Mouse (Mus musculus): Measurements from ENCODE around the gene 0610010K14Rik. TPM values are rescaled to one million over a fixed set of nuclear protein-coding genes. Genes with fewer than 3 reads are reported as not detected.
A peak's percentile ranks its signal among the peaks of the same experiment; 100 is the strongest.

The 0610010K14Rik gene
- total RNA-seq, 2 experiments from 2014 or later: 54.8 to 60.8 TPM

DNA sequence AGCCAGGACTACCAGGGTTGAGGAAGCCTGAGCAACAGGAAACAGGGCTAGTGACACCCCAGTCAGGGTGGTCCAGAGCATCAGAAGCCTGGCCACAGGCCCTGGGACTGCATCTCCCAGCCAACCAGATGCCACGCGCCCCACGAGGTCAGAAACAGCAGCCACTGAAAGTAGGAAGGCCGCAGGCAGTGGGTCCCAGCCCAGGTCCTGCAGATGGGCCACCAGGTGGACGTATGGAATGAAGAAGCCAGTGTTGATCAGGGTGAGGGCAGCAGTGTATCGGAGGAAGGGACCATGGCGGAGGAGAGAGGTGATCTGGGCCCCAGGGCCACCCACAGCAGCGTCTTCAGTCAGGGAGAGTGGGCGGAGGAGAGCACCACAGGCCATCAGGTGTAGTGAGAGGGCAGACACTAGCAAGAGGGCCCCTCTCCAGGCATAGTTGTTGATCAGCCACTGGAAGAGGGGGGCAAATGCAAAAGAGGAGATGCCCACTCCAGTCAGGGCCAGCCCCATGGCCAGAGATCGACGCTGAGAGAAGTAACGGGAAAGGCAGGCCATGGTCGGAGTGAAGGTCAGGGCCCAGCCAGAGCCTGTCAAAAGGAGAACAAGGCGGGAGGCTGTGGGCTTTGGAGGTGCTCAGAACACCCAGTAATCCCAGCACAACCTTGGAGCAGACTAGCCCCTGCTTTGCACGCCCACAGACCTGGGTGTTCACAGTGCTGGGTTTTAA is 18.8 kb downstream of the 0610010K14Rik start:
- DNase-seq: no peak
- intact Hi-C loops (cut with DNase I): no loop called here

DNA sequence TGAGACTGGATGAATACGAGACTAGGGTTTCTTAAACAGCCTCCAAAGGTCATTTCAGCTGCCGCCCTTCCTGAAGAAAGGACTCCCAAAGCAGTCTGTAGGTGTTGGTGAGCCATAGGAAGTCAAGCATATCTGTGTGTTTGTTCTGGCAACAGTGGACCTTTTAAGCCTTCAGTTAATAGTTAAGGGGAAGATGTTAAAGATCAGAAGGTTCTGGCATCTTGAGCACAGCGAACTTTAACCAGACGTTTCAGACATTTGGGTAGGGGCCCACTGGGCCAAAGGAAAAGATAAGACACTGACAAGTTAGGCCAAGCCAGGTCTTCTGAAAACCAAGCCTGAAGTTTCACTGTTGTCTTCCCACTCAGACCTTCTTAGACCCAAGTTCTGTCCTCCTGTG is 19.7 kb downstream of the 0610010K14Rik start:
- intact Hi-C loops (cut with DNase I): no loop called here
- DNase-seq: no peak

DNA sequence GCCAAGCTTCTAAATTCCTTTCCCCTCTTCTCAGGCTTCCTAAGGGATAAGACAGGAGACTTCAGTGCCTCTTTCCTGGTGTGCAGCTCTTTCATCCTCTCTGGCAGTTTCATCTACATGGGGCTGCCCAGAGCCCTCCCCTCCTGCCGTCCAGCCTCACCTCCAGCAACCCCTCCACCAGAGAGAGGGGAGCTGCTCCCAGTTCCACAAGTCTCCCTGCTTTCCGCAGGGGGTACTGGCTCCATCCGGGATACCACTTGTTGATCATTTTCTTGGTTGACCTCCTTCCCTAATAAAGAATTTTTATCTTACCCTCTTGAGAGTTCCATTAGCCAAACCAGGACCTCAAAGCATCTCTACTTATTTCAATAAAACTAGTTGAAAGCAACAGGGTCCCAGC is 21.6 kb downstream of the 0610010K14Rik start:
- intact Hi-C loops (cut with DNase I): no loop called here
- DNase-seq: no peak

DNA sequence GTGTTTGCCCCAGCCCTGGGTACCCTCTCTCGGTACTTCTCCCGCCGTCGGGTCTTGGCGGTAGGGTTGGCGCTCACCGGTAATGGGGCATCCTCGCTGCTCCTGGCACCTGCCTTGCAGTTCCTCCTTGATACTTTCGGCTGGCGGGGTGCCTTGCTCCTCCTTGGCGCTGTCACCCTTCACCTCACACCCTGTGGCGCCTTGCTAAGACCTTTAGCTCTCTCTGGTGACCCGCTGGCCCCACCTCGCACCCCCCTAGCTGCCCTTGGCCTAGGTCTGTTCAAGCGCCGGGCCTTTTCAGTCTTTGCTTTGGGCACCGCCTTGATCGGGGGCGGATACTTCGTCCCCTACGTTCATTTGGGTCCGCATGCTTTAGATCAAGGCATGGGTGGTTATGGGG is 22.4 kb downstream of the 0610010K14Rik start:
- intact Hi-C loops (cut with DNase I): no loop called here
- no peak for DNase-seq

DNA sequence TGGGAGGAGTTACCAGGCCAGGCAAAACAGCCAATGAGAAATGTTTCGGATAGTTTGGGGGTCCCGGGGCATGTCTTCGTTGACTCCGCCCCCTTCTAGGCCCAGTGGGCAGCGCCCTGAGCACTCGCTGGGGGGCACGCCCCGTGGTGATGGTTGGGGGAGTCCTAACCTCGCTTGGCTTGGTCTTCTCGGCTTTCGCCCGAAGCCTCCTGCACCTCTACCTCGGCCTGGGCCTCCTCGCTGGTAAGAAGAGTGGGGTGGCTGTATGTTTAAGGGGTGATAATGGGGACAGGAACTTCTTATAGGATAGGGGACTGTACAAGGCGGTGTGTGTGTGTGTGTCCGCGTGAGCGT is 22.9 kb downstream of the 0610010K14Rik start:
- intact Hi-C loops (cut with DNase I): loop anchor here (5.0 kb wide), 2 partner anchors 43 to 283 kb away; no protein-coding TSS in a partner anchor
- no peak for DNase-seq

DNA sequence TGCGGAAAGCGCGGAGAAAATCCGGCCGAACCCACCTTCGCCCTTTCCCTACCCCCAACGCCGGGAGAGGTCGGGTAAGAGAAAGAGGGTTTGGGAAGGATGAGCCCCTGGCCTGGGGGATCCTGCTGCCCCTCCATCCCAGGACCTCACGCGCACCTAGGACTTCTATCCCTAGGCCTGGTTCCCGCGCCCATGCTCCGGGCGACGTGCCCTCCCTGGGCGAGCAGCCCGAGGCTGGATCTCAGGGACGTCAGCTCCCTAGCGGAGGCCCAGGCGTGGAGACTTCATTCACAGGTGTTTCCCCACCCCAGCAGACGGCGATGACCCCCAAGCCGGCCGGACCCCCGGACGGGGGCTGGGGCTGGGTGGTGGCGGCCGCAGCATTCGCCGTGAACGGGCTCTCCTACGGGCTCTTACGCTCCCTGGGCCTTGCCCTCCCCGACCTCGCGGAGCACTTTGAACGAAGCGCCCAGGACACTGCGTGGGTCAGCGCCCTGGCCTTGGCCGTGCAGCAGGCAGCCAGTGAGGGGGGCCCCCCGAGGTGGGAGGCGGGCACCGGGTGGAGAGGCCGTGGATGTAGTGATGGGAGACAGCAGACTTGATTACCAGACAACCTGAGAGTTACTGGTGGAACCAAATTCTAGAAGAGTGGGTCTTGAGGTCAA is 23.4 kb downstream of the 0610010K14Rik start:
- intact Hi-C loops (cut with DNase I): loop anchor here (5.0 kb wide), 2 partner anchors 42 to 282 kb away; no protein-coding TSS in a partner anchor
- DNase-seq: no peak

DNA sequence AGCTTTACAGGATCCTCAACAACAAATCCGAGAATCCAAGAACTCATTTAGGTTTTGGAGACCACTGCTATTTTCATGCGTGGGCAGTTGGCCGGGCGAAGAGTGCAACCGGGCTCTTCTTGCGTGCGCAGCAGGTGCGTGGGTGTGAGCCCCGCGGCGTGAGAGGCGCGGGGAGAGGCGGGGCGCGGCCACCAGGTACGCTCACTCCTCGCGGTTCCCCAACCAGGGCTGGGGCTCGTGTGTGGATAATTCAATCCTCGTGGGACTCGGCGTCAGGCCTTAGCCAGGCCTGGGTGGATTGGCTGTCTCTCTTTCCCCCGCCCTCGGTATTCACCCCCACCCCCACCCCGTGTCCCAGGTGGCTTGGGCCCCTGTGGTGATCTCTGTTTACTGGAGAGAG is 24.0 kb downstream of the 0610010K14Rik start:
- DNase-seq: no peak
- intact Hi-C loops (cut with DNase I): loop anchor here (1.0 to 5.0 kb wide), 4 partner anchors 41 to 281 kb away; no protein-coding TSS in a partner anchor

DNA sequence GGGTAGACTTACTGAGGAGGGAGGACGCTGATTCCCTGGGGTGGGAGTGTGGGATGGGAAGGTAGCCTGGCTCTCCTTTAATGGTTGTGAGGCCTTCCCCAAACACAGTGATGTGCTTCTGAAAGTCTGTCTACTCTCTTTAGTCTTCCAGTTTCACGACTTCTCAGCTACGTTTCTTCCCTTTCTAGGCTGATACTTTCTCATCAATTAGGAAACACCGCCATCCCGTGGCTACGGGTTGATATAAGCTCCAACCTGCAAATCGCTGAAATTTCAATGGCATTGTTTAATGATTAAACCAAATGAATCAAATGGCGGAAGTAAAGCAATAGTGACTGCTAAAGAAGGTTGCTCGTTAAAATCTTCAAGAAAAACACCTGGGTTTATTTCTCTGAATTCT is 24.8 kb downstream of the 0610010K14Rik start:
- peak; percentile 79 to 85 for DNase-seq
- intact Hi-C loops (cut with DNase I): loop anchor here (1.0 to 5.0 kb wide), 4 partner anchors 41 to 281 kb away; no protein-coding TSS in a partner anchor

DNA sequence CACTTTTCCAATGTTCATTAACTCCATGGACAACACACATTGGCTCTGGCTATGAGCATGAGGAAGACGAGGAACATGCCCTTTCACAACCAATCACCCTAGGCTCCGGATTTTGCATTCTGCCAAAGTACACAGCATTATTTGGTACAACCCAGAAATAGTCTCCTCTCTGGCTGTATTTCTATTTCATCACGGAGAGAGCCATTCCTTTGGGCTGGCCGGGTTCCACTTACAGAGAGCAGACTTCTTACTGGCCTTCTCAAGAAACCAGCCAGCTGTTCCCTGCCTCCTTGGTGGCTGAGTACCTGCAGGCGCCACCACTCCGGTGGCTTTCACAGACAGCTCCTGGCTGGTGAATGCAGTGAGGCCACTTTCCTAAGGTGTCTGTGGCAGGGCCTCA is 25.3 kb downstream of the 0610010K14Rik start, which contains the start of gene Slc16a11:
TSS of gene Slc16a11 (plus strand) at position 330 of the 400 bp plus-strand sequence.
- DNase-seq: no peak
- intact Hi-C loops (cut with DNase I): loop anchor here (5.0 kb wide), 2 partner anchors 40 to 280 kb away; no protein-coding TSS in a partner anchor

DNA sequence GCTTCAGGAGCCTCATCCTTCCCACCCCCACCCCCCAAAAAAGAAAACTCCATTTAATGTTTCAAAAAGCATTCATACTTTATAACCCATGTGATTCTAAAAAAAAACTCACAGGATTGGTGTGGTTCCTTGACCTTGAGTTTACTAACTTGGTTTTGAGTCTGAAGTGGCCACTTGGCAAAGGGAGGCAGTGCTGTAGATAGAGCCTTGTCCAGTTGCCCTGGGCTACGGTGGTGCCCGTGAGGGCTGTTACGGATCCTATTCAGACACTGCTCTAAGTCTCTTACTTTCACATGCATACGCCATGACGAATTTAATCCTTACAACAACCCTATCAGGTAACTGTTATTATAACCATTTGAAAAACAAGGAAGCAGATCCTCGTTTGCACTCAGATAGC is 25.7 kb downstream of the 0610010K14Rik start:
- DNase-seq: no peak
- intact Hi-C loops (cut with DNase I): loop anchor here (5.0 kb wide), 2 partner anchors 40 to 280 kb away; no protein-coding TSS in a partner anchor

DNA sequence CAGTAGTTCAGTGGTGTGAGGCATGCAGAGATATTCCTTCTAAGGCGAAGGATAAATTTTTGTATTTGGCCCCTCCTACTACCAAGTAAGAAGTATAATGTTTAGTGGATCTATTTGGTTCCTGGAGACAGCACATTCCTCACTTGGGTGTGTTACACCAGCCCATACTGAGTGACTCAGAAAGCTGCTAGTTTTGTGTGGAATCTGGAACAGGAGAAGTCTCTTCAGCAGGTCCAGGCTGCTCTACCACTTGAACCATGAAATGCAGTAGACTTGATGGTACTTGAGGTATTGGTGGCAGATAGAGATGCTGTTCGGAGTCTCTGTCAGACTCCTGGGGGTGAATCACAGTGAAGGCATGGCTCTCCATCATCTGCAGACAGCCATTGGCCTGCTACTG is 27.0 kb downstream of the 0610010K14Rik start:
- intact Hi-C loops (cut with DNase I): loop anchor here (5.0 kb wide), 2 partner anchors 38 to 278 kb away; no protein-coding TSS in a partner anchor
- no peak for DNase-seq

DNA sequence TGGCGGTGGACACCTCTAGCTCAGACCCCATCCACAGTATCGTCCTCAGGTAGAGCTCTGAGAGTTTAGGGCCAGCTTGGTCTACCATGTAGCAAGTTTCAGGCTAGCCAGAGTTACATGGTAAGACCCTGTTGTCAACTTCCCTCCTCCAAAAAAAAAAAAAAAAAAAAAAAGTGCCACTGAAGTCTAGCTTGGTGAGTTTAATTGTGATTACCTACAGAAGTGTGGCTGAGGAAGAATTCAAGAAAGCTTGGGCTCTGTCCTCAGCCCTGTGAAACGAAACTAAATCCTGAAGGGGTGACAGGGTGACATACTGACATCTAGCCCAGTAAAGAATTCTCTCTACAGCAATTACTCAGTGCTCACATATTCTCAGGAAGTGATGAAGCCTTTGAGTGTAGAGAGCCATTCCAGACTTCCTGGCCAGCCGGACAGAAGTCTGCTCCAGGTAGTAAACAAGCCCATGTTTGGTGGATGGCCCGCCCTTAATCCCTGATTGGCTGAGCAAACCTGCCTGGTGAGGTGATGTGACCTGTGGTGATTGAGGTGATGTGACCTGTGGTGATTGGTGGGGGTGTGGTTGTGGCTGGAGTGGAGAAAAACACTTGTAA is 28.8 kb downstream of the 0610010K14Rik start:
- intact Hi-C loops (cut with DNase I): no loop called here
- DNase-seq: no peak

DNA sequence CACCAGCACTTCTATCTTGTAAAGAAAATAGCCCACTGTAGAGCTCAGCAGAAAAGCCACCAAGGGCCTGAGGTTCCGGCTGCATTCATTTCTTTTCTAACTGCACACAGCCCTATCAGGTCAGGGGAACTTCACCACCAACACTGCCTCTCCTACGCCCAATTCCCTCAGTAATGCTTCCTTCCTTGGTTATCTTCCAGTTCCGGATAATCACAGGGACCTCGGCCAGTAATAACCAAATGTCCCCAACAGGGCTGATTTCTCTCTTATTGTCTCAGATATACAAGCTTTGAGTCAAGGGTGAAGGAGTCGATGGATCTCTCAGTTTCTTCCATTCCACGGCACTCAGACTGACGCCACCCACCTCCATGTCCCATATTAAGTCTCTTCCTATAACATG is 30.4 kb downstream of the 0610010K14Rik start:
- no peak for DNase-seq
- intact Hi-C loops (cut with DNase I): no loop called here

DNA sequence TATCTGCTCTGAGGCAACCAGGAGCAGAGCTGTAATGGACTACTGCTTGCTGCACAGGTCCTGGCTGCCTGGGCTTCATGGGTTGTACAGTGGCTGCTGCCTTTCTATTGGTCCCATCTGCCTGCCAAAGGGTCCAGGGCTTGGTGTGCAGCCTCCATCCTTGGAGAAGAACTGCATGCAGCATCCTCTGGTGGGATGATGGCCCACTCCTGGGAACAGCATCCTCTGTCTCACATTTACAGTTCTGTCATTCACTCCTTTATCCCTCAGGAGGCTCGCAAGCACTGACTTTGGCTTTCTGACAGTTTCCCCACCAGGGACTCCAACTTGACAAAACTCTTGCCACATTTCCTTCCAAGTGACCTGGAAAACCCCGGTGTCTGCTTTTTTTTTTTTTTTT is 30.9 kb downstream of the 0610010K14Rik start:
- DNase-seq: no peak
- intact Hi-C loops (cut with DNase I): no loop called here

DNA sequence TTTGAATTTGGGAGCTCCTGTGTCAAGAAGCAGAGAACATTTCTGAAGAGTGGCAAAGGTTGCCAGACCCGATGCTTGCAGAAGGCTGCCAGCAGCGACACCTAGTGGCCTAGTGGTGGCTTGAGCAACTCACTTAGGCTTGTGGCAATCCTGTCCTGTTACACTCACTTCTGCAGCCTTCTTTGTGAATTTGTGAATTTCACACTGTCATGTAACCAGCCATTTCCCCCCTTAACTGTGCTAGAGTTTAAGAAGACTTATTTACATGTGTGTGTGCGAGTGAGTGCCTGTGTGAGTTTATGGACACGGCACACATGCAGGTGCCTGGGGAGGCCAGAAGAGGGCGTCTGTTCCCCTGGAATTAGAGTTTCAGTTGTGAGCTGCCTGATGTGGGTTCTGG is 36.0 kb downstream of the 0610010K14Rik start:
- peak; percentile 85 to 91 for DNase-seq
- intact Hi-C loops (cut with DNase I): loop anchor here (1.0 to 2.0 kb wide), 2 partner anchors 127 to 146 kb away; no protein-coding TSS in a partner anchor

DNA sequence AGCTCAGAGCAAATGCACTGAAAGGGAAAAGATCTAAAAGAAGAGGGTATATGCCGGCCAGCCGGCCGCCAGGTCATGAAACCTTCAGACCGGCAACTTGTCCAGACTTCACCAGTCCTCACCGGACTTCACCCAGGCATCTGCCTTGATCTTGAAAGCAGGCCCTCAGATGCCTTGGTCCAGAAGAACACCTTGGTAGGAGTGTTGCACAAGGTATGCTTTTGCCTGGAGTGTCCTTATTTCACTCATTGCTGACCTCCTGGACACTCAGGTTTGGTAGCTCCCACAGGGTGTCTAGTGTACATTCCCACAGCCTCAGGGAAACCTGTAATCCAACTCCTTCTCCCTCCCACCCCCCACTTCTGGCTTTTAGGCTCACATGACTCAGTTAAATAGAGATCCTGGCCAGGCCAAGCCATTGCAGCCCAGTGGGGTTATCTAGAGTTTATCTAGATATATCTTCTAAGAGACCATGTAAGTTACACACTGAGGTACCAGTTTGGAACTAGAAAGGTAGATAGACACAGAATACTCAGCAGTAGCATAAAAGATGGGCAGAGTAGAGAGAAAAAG is 37.6 kb downstream of the 0610010K14Rik start:
- intact Hi-C loops (cut with DNase I): loop anchor here (2.0 kb wide), 1 partner anchor 125 kb away; no protein-coding TSS in a partner anchor
- DNase-seq: no peak

DNA sequence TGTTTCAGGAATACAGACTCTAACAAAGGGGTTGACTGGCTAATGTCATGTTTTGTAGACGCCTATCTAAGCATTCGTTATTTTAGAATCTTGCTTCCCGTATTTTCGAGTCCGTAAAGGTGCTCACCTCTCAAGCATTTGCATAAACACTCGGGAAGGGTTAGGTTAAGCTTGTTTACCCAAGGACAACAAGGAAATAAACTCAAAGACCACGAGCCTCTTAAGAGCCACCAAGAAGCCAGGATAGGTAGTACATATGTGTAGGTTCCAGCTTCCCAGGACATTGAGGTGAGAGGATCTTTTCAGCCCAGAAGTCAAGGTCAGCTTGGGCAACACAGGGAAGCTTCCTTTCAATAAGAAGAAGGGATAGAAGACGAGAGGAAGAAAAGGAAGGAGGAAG is 38.6 kb downstream of the 0610010K14Rik start:
- DNase-seq: no peak
- intact Hi-C loops (cut with DNase I): no loop called here

DNA sequence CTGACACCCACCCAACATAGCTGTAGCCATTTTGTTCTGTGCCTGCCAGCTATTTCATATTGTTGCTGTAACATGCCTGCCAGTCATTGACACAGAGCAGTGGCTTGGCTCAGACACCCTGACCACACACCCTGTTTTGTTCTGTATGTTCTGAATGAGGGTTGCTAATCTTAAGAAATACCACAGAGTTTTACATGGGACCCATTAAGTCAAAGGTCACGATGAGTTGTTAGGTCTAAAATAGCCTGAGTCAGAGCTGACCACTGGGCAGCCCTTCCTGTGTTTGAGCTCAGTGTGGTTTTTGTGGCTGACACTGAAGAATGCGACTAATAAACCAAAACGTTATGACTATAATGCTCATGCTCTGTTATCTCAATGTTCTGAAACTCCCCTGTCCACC is 39.4 kb downstream of the 0610010K14Rik start:
- DNase-seq: no peak
- intact Hi-C loops (cut with DNase I): no loop called here

DNA sequence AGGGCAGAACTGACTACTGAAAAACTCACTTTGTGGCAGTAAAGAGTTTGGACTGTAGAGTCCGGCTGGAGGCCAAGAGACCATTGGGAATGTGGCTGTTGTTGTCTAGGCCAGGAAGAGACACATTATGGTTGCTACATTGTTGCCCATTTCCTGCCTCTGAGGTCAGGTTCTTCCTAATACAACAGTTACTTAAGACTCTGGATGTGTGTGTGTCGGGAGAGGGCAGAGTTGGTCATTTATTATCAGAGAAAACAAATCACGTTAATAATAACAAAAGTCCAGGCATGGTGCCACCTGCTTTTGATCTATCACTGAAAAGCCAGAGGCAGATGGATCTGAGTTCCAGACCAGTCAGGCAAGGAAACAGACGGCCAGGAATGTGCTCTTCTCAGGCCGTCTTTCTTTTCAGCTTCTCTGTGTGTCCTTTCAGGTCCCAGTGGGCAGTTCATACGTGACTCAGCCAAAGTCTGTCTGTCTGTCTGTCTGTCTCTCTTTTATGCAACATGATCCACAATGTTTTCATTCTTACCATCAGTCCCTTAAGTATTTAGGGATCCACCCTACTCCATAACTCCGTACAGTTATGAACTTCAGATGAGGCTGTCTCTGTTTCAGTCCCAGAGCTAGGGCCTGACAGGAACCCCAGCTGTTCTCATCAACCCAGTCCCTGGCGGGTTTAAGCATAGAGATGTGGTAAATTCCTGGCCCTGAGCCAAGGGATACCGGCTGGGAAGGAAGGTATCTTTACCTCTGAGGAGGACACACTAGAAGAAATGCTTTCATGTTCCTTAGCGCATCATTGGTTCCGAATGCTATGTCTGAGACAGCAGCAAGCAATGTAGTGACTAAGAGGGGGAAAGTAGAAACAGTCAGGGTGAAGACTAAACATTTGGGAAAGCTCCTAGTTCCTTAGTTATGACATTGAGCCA is 44.1 kb downstream of the 0610010K14Rik start:
- intact Hi-C loops (cut with DNase I): no loop called here
- no peak for DNase-seq

DNA sequence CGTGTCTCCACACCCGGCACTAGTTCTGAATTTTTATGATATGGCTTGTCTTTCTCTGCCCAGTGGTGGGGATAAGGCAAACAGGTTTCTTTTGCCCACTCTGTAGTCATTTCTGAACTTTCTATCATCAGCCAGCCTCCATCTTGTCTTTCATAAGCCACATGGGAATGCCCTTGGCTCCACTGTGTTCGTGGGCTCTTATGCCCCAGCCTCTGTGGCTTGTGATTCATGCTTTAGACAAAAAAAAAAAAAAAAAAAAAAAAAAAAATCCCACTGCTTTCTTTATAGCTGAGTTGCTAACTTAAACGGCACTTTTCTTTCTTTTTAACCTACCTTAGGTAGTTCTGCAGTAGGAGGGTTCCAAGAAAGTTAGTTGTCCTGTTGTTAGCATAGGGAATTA is 45.6 kb downstream of the 0610010K14Rik start:
- no peak for DNase-seq
- intact Hi-C loops (cut with DNase I): no loop called here

All from heart, postnatal 10 days (tissue).